ENCODE assay signal across 9 mouse cellular contexts in the genomic region with DNA sequence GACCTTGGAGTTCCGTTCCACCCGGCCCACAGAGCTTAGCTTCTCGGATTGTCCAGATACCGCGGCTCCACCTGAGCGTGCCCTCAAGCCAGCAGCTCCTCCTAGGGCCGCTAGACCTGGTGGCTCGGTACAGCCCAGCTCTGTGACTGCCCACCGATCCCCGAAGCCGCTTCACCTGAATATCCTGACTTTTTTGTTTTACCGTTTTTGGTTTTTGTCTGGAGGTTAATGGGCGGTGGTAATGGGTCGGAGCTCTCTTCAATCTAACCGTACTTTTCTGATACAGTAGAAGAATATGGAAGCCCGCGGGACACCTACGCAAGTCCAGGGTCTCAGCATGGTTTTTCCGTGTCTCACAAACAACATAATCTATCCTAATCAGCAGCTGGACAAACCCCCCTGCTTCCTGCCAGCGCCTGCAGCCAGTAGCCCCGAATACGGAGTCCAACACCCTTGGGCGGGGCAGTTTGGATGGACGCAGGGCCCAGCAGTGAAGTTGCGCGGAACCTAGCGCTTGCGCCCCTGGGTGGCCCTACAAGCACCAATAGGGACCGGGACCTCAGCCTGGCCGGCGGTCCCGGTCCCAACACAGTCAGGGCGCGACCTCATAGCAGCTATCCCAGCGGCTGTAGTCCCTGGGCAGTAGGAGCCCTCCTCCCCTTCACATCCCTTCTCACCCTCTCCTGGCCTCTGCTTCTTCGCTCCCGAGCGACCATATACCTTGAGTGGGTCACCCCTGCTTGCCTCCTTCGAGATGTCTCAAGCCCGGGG. TPM values are rescaled to one million over a fixed set of nuclear protein-coding genes. Genes with fewer than 3 reads are reported as not detected.
DNase-seq lines count a peak whose midpoint lies in the region; ATAC-seq and TF ChIP-seq lines count a peak whose summit lies in the region.
"Had no signal": no experiment of that assay in that cellular context is flagged by ENCODE, and none has a peak within 500 bp of the region (broad histone marks: within the 10 kb centered on the region; RNA-seq: fewer than 3 reads in every experiment).

No protein-coding gene starts in this region.

- no peak for TF ChIP-seq CTCF in kidney, postnatal 0 days (IDR thresholded peaks at IDR 0.05; ENCODE audit: low read depth)
- no peak for TF ChIP-seq CTCF in hindbrain, postnatal 0 days (IDR thresholded peaks at IDR 0.05; ENCODE audit: low read depth)

- 1% methylated on average over 40 of the region's 40 CpGs for WGBS in heart, embryonic 16.5 days
- WGBS in embryonic facial prominence, embryonic 10.5 days, result under 1% methylated on average over 40 of the region's 40 CpGs
- 2% methylated on average over 40 of the region's 40 CpGs for WGBS in kidney, postnatal 0 days
- WGBS in neural tube, embryonic 14.5 days, result 1% methylated on average over 40 of the region's 40 CpGs
- WGBS in hindbrain, postnatal 0 days, result 1% methylated on average over 40 of the region's 40 CpGs

- H3K4me2 ChIP-seq in heart, embryonic 16.5 days (ENCODE audit: low read depth, low read length), result peak overlapping the region; percentile 51
- H3K4me2 ChIP-seq in kidney, postnatal 0 days (ENCODE audit: low read length), result peak overlapping the region; percentile 33
- H3K4me2 ChIP-seq in neural tube, embryonic 14.5 days (ENCODE audit: low read depth, low read length), result no peak overlapping the region
- no peak overlapping the region for H3K4me2 ChIP-seq in hindbrain, postnatal 0 days (ENCODE audit: low read depth, low read length)

- no peaks in the 10 kb centered on the region for H3K36me3 ChIP-seq in heart, embryonic 16.5 days (ENCODE audit: control insufficient read depth, insufficient read depth)
- no peaks in the 10 kb centered on the region for H3K36me3 ChIP-seq in embryonic facial prominence, embryonic 10.5 days (replicated peaks)
- H3K36me3 ChIP-seq in kidney, postnatal 0 days (ENCODE audit: insufficient read depth, low read length), result no peaks in the 10 kb centered on the region
- H3K36me3 ChIP-seq in neural tube, embryonic 14.5 days (ENCODE audit: control insufficient read depth, insufficient read depth, low read length), result no peaks in the 10 kb centered on the region
- H3K36me3 ChIP-seq in hindbrain, postnatal 0 days (ENCODE audit: insufficient read depth, low read length), result no peaks in the 10 kb centered on the region

- no peak overlapping the region for H3K27ac ChIP-seq in heart, embryonic 16.5 days (ENCODE audit: low read length)
- H3K27ac ChIP-seq in embryonic facial prominence, embryonic 10.5 days (replicated peaks), result peak overlapping the region; percentile 61
- H3K27ac ChIP-seq in kidney, postnatal 0 days, result peak overlapping the region; percentile 60
- no peak overlapping the region for H3K27ac ChIP-seq in neural tube, embryonic 14.5 days (ENCODE audit: low read depth, low read length)
- H3K27ac ChIP-seq in hindbrain, postnatal 0 days, result no peak overlapping the region
- H3K27ac ChIP-seq: liver, embryonic 14.5 days had no signal

- H3K4me1 ChIP-seq in heart, embryonic 16.5 days (ENCODE audit: control insufficient read depth, insufficient read depth, low read length), result 0 out of 2 replicates have a peak, but pooled peaks cover 5% of the 10 kb centered on the region
- peaks cover 43% of the 10 kb centered on the region for H3K4me1 ChIP-seq in embryonic facial prominence, embryonic 10.5 days
- no peaks in the 10 kb centered on the region for H3K4me1 ChIP-seq in kidney, postnatal 0 days (replicated peaks; ENCODE audit: insufficient read depth, low read length)
- H3K4me1 ChIP-seq in neural tube, embryonic 14.5 days (ENCODE audit: control insufficient read depth, insufficient read depth, low read length), result no peaks in the 10 kb centered on the region
- no peaks in the 10 kb centered on the region for H3K4me1 ChIP-seq in hindbrain, postnatal 0 days (ENCODE audit: insufficient read depth, low read length)

- peak overlapping the region; percentile 42 for H3K4me3 ChIP-seq in heart, embryonic 16.5 days (ENCODE audit: low read length)
- H3K4me3 ChIP-seq in embryonic facial prominence, embryonic 10.5 days, result peak overlapping the region; percentile 38
- peak overlapping the region; percentile 13 for H3K4me3 ChIP-seq in kidney, postnatal 0 days (replicated peaks; ENCODE audit: low read depth, low read length)
- no peak overlapping the region for H3K4me3 ChIP-seq in neural tube, embryonic 14.5 days (ENCODE audit: low read depth, low read length)
- no peak overlapping the region for H3K4me3 ChIP-seq in hindbrain, postnatal 0 days (ENCODE audit: low read length)

- 0 out of 2 replicates have a peak, but pooled peaks have one; percentile 14 for ATAC-seq in heart, embryonic 16.5 days (replicated peaks; ENCODE audit: extremely low read depth, insufficient read depth, low FRiP score)
- peak; percentile 65 for ATAC-seq in kidney, postnatal 0 days (replicated peaks; ENCODE audit: low FRiP score, low read depth)
- ATAC-seq in neural tube, embryonic 14.5 days (ENCODE audit: low read depth), result peak; percentile 25; the same call in 1 of the 2 replicates
- no peak for ATAC-seq in hindbrain, postnatal 0 days

- H3K9me3 ChIP-seq in heart, embryonic 16.5 days (replicated peaks; ENCODE audit: control insufficient read depth, low read length), result no peaks in the 10 kb centered on the region
- H3K9me3 ChIP-seq in embryonic facial prominence, embryonic 10.5 days, result no peaks in the 10 kb centered on the region
- H3K9me3 ChIP-seq in kidney, postnatal 0 days (replicated peaks; ENCODE audit: low read length), result no peaks in the 10 kb centered on the region
- no peaks in the 10 kb centered on the region for H3K9me3 ChIP-seq in neural tube, embryonic 14.5 days (ENCODE audit: control insufficient read depth, low read length)
- H3K9me3 ChIP-seq in hindbrain, postnatal 0 days (ENCODE audit: low read length), result no peaks in the 10 kb centered on the region

- H3K27me3 ChIP-seq in heart, embryonic 16.5 days (ENCODE audit: control insufficient read depth, insufficient read depth, low read length), result peaks cover 63% of the 10 kb centered on the region
- H3K27me3 ChIP-seq in embryonic facial prominence, embryonic 10.5 days (replicated peaks; ENCODE audit: low read depth, poor library complexity, severe bottlenecking), result peaks cover 95% of the 10 kb centered on the region
- peaks cover 60% of the 10 kb centered on the region for H3K27me3 ChIP-seq in kidney, postnatal 0 days (ENCODE audit: insufficient read depth, low read length)
- H3K27me3 ChIP-seq in neural tube, embryonic 14.5 days (ENCODE audit: control insufficient read depth, insufficient read depth, low read length), result peaks cover 57% of the 10 kb centered on the region
- peaks cover 74% of the 10 kb centered on the region for H3K27me3 ChIP-seq in hindbrain, postnatal 0 days (ENCODE audit: insufficient read depth, low read length)

- DNase-seq in heart, adult 18-20 months, result no peak
- peak; percentile 59 for DNase-seq in embryonic facial prominence, embryonic 10.5 days (ENCODE audit: low spot score)
- DNase-seq in kidney, postnatal 0 days (ENCODE audit: low spot score), result no peak
- no peak for DNase-seq in left cerebral cortex, adult 9 months (ENCODE audit: low spot score in 2 of 2)
- no peak for DNase-seq in layer of hippocampus, postnatal 25 days (ENCODE audit: extremely low spot score in 1 of 2, low spot score in 1 of 2)
- DNase-seq in hindbrain, postnatal 0 days (ENCODE audit: low spot score), result no peak

- H3K9ac ChIP-seq in heart, embryonic 16.5 days (ENCODE audit: low read length), result peak overlapping the region; percentile 36
- H3K9ac ChIP-seq in kidney, postnatal 0 days (ENCODE audit: low read depth, low read length), result no peak overlapping the region; the same call in 1 of the 2 replicates
- no peak overlapping the region for H3K9ac ChIP-seq in neural tube, embryonic 14.5 days (replicated peaks; ENCODE audit: low read depth, low read length)
- no peak overlapping the region for H3K9ac ChIP-seq in hindbrain, postnatal 0 days (replicated peaks; ENCODE audit: low read length)
- H3K9ac ChIP-seq: liver, embryonic 14.5 days had no signal

RNA-seq across cellular contexts. Expression of gene Pitx2, which starts 25.3 kb away (rescaled TPM):
- polyA plus RNA-seq in heart, embryonic 16.5 days (2015; fragmentation: Nextera tagmentation; extraction: Ambion mirVana), result 16.3 and 26.9 TPM in 2 replicates
- total RNA-seq in heart, adult 18-20 months (2021), result under 1 TPM; 0.36 to 0.50 TPM
- 41.4 and 43.8 TPM in 2 replicates for polyA plus RNA-seq in embryonic facial prominence, embryonic 10.5 days (2016; fragmentation: Nextera tagmentation; extraction: Ambion mirVana)
- 6.5 and 7.0 TPM in 2 replicates for polyA plus RNA-seq in kidney, postnatal 0 days (2015; fragmentation: Nextera tagmentation; extraction: Ambion mirVana)
- polyA plus RNA-seq in neural tube, embryonic 14.5 days (2014; fragmentation: Nextera tagmentation; extraction: Ambion mirVana), result 4.5 and 5.0 TPM in 2 replicates
- not detected for total RNA-seq in layer of hippocampus, postnatal 25 days (2021)
- 0.61 and 2.4 TPM in 2 replicates for total RNA-seq in hindbrain, postnatal 0 days (2014; rRNA removed)
- 1.0 TPM in 2 replicates for polyA plus RNA-seq in hindbrain, postnatal 0 days (2015; fragmentation: Nextera tagmentation; extraction: Ambion mirVana)

Comparison
In these comparisons a context has a peak if more than half of its experiments do, and no peak if none do; other contexts are left out.
1. H3K27ac ChIP-seq: peak in embryonic facial prominence, embryonic 10.5 days (single experiment) and kidney, postnatal 0 days (single experiment); none in heart, embryonic 16.5 days (single experiment), neural tube, embryonic 14.5 days (single experiment) and hindbrain, postnatal 0 days (single experiment).
2. H3K4me2 ChIP-seq: peak in heart, embryonic 16.5 days (single experiment) and kidney, postnatal 0 days (single experiment); none in neural tube, embryonic 14.5 days (single experiment) and hindbrain, postnatal 0 days (single experiment).
3. H3K4me3 ChIP-seq: peak in heart, embryonic 16.5 days (single experiment), embryonic facial prominence, embryonic 10.5 days (single experiment) and kidney, postnatal 0 days (single experiment); none in neural tube, embryonic 14.5 days (single experiment) and hindbrain, postnatal 0 days (single experiment).